Mouse (Mus musculus) heart, adult 8-10 months (tissue): ENCODE measurements around the gene Syce2. TPM values are rescaled to one million over a fixed set of nuclear protein-coding genes. Genes with fewer than 3 reads are reported as not detected.
A peak's percentile ranks its signal among the peaks of the same experiment; 100 is the strongest.

Source experiments
- DNase-seq: peaks from one replicate; pipeline ENCODE4 v3.0.0; 2022; ENCODE audit warnings: low spot score
- microRNA-seq: library from miRNA; unstranded; fragments of <30 nt; microRNA quantifications from one replicate; pipeline ENCODE4 v1.2.0, GENCODE M21; 2022
- total RNA-seq, 4 experiments: library from RNA; stranded (reverse); gene quantifications; 2 replicates each; pipeline ENCODE4 v1.2.4; 2022

Syce2 gene
- total RNA-seq, 4 experiments from 2014 or later: 2.2 to 5.9 (median 4.1) TPM

- peak; percentile 47 for DNase-seq
These were observed 56.8 kb downstream of the Syce2 start for GRCm38 (mm10) chr8:84928456-84929306.

- DNase-seq: no peak
These were observed 58.7 kb downstream of the Syce2 start for GRCm38 (mm10) chr8:84930582-84930981.

DNA sequence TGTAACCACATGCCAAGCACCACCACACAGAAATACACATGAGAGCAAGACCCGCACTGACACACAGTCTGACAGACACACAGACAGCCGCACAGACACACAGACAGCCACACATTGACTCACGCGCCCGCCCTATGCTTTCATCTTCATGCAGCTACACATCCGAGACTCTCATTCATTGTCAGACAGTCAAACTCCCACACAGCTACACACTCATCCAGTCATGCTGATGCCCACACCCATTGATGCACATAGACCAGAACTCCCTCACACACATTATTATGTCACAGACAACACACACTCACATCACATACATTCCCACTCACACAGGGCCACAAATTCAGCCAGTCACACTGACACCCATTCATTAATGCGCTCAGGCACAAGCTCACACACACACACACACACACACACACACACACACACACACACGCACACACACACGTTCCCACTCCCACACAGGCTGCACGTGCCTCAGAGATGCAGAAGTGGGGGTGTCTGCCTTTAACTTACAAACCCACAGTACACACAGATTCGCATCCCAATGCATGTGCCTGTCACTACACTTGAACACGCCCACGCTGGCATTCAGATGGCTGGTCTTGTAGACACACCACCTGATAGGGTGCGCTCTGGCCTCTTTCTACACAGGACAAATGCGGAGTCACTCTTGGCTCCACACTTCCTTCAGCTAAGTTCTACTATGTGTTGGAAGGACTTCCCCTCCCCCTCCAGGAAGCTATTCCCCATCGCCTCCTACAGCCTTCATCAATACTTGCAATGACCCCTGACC, 62.1 kb downstream of the Syce2 start:
- DNase-seq: no peak

DNA sequence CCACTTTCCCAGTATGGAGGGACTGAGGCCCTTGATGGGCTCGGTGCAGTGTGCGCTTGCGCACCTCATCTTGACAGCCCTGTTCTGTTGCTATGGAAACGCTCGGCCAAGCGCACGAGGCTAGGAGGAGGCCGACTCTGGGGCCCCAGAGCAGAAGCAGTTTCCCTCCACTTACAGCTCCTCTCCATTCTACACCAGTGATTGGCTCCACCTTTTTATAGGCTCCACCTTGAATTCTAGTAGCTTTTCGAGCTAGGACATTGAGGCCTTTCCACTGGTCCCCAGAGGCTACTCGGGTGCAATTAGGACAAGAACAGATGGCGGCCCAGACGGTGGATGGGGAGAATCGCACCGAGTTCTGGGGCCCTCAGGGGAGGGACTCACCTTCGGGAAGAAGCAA, 62.9 kb downstream of the Syce2 start:
- DNase-seq: no peak

DNA sequence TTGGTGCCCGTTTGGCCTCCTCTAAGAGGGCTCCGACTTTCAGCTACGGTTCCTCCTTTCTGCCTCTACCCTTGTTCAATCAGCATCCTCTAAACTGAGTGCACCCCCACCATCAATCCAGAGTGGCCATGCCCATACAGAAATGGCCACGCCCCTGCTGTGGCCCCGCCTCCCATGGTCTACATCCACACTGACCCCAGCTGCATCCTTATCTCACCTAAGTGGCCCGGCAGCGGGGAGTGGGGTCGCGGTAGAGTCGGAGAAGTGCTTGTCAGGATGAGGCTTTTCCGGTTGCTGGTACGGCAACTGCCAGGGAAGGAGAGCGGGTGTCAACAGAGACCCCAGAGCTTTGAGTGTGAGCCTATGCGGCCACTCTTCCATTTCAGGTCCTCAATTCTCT, 63.6 kb downstream of the Syce2 start:
- no peak for DNase-seq

- DNase-seq: no peak
These were observed 64.4 kb downstream of the Syce2 start for GRCm38 (mm10) chr8:84936041-84936961.

DNA sequence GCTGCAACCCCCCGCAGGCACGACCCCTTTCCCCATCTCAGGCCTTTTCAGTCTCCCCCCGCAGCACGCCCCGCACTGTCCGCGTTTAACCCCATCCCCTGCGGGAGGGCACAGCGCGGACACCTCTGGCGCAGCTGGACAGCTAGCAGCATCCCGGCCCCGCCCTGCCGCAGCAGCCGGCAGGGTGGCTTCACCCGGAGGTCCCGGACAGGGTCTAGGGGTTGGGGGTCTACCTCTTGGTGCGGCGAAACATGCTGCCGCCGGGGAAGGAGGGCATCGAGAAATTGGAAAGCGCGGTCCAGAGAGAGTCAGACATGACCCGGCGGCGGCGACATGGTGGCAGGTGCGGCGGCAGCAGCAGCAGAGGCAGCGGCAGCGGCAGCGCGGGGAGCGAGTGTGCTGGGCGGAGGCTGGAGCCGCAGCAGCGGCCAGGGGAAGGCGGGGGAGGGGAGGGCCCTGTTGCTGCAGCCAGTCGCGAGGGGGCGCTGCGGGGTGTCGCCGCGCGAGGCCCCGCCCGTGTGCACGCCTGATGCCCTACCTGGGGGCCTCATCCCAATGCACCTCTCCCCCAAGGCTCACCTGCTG, 65.1 kb downstream of the Syce2 start, which contains the start of gene Mast1:
Gene Mast1, minus strand, starts transcription at position 398 of the 585 bp plus-strand sequence.
- DNase-seq: no peak

Small RNAs within 50 kb of the gene (microRNA-seq; reads per million reads assigned to microRNA genes)
- gene Gm24197 (not detected), gene Mir7069 (2.5 reads per million)

Other genes starting within 250 kb of the Syce2 start
- gene Ier2, start 209.3 kb upstream of the Syce2 start, total RNA-seq: 10 to 100 TPM; 12.8 to 26.9 (median 17.4) TPM
- 10 to 100 TPM; 30.9 to 41.7 (median 38.5) TPM for gene Trmt1, start 185.8 kb upstream of the Syce2 start, total RNA-seq
- 10 to 100 TPM; 26.7 to 36.0 (median 33.4) TPM for gene Nacc1, start 184.2 kb upstream of the Syce2 start, total RNA-seq
- 1 to 10 TPM; 3.5 to 4.8 (median 4.3) TPM for gene Lyl1, start 170.7 kb upstream of the Syce2 start, total RNA-seq
- gene G430095P16Rik, start 149.1 kb upstream of the Syce2 start, total RNA-seq: under 1 TPM in 1 of 4 experiments, not detected in 3; 0.66 TPM
- gene Nfix, start 71.8 kb upstream of the Syce2 start, total RNA-seq: 100 to 1,000 TPM; 288 to 356 (median 295) TPM
- gene Dand5, start 49.3 kb upstream of the Syce2 start, total RNA-seq: 10 to 100 TPM; 10.3 to 13.2 (median 12.0) TPM
- 10 to 100 TPM; 31.0 to 34.9 (median 33.1) TPM for gene Gadd45gip1, start 40.6 kb upstream of the Syce2 start, total RNA-seq
- 10 to 100 TPM; 82.8 to 92.9 (median 89.3) TPM for gene Rad23a, start 31.4 kb upstream of the Syce2 start, total RNA-seq
- gene Calr, start 25.2 kb upstream of the Syce2 start, total RNA-seq: 100 to 1,000 TPM; 330 to 410 (median 343) TPM
- 10 to 100 TPM; 19.9 to 24.6 (median 22.9) TPM for gene Farsa, start 15.1 kb upstream of the Syce2 start, total RNA-seq
- 10 to 100 TPM; 77.8 to 99.2 (median 86.0) TPM for gene Gcdh, start 21.8 kb downstream of the Syce2 start, total RNA-seq
- gene Klf1, start 29.8 kb downstream of the Syce2 start, total RNA-seq: not detected
- 10 to 100 TPM in 3 of 4 experiments, 1 to 10 TPM in 1; 7.9 to 15.7 (median 12.3) TPM for gene Dnase2a, start 36.4 kb downstream of the Syce2 start, total RNA-seq
- under 1 TPM; 0.06 to 0.19 (median 0.13) TPM for gene Mast1, start 65.2 kb downstream of the Syce2 start, total RNA-seq
- not detected for gene Rtbdn, start 74.9 kb downstream of the Syce2 start, total RNA-seq
- 1 to 10 TPM in 2 of 4 experiments, not detected in 2; 2.4 to 5.9 TPM for gene Gm49661, start 97.3 kb downstream of the Syce2 start, total RNA-seq
- 100 to 1,000 TPM; 644 to 711 (median 676) TPM for gene Prdx2, start 97.5 kb downstream of the Syce2 start, total RNA-seq
- 10 to 100 TPM; 41.9 to 61.3 (median 55.0) TPM for gene Rnaseh2a, start 97.7 kb downstream of the Syce2 start, total RNA-seq
- 10 to 100 TPM; 17.8 to 32.3 (median 23.9) TPM for gene Junb, start 106.6 kb downstream of the Syce2 start, total RNA-seq
- 1 to 10 TPM; 1.9 to 3.5 (median 2.7) TPM for gene Hook2, start 118.5 kb downstream of the Syce2 start, total RNA-seq
- not detected for gene Best2, start 142.4 kb downstream of the Syce2 start, total RNA-seq
- gene Asna1, start 153.2 kb downstream of the Syce2 start, total RNA-seq: 10 to 100 TPM; 63.5 to 72.5 (median 65.4) TPM
- 10 to 100 TPM; 76.6 to 90.6 (median 78.6) TPM for gene Trir, start 154.7 kb downstream of the Syce2 start, total RNA-seq
- gene Tnpo2, start 164.8 kb downstream of the Syce2 start, total RNA-seq: 10 to 100 TPM; 29.6 to 32.4 (median 30.8) TPM
- 1 to 10 TPM; 2.9 to 4.0 (median 3.3) TPM for gene Fbxw9, start 187.9 kb downstream of the Syce2 start, total RNA-seq
- gene Gm5741, start 195.9 kb downstream of the Syce2 start, total RNA-seq: not detected
- 10 to 100 TPM; 32.7 to 36.4 (median 35.5) TPM for gene Dhps, start 199.6 kb downstream of the Syce2 start, total RNA-seq
- 10 to 100 TPM; 40.8 to 45.3 (median 43.6) TPM for gene Wdr83os, start 208.6 kb downstream of the Syce2 start, total RNA-seq
- gene Wdr83, start 209.2 kb downstream of the Syce2 start, total RNA-seq: 10 to 100 TPM; 26.6 to 32.4 (median 30.0) TPM
- 10 to 100 TPM; 21.9 to 36.3 (median 26.3) TPM for gene Man2b1, start 211.2 kb downstream of the Syce2 start, total RNA-seq